Mouse (Mus musculus) small intestine, adult 2 months (tissue): ENCODE measurements around the gene E2f2. TPM values are rescaled to one million over a fixed set of nuclear protein-coding genes. Genes with fewer than 3 reads are reported as not detected.

ENCODE experiments used
- H3K27ac ChIP-seq: fragments of 200-500 bp; 2 replicates; pipeline ENCODE4 v1.5.1; 2012; ENCODE audit warnings: low read depth, low read length, control low read depth, inconsistent platforms; ENCODE audit not compliant: insufficient read depth
- H3K27me3 ChIP-seq: fragments of 200-500 bp; 2 replicates; pipeline ENCODE4 v1.6.1; 2012; ENCODE audit warnings: mild to moderate bottlenecking, moderate library complexity, low read length, inconsistent platforms; ENCODE audit not compliant: control insufficient read depth, insufficient read depth
- H3K36me3 ChIP-seq: fragments of 200-500 bp; 2 replicates; pipeline ENCODE4 v1.6.1; 2012; ENCODE audit warnings: mild to moderate bottlenecking, low read length, control low read depth, inconsistent platforms; ENCODE audit not compliant: control insufficient read depth, insufficient read depth
- H3K4me1 ChIP-seq: fragments of 200-500 bp; 2 replicates; pipeline ENCODE4 v1.6.1; 2012; ENCODE audit warnings: low read length, inconsistent platforms, mixed read lengths; ENCODE audit not compliant: control insufficient read depth, insufficient read depth, insufficient read length
- H3K4me3 ChIP-seq: fragments of 200-500 bp; 2 replicates; pipeline ENCODE4 v1.5.1; 2012; ENCODE audit warnings: low read depth, mild to moderate bottlenecking, control low read depth, inconsistent platforms, low read length, moderate library complexity
- CTCF ChIP-seq: fragments of 200-500 bp; IDR thresholded peaks from 2 replicates; pipeline ENCODE4 v1.5.1; 2012; ENCODE audit warnings: low read depth, mild to moderate bottlenecking, control low read depth, inconsistent platforms, low read length, moderate library complexity, mixed read lengths; ENCODE audit not compliant: insufficient replicate concordance, insufficient read length; ENCODE audit errors: extremely low read depth
- POLR2A ChIP-seq: fragments of 200-500 bp; IDR thresholded peaks from 2 replicates; pipeline ENCODE4 v1.6.1; 2012; ENCODE audit warnings: low read depth, mild to moderate bottlenecking, control low read depth, inconsistent platforms, low read length, moderate library complexity
- WGBS: fragments of 180-500 bp; shearing (Covaris S2); methylation state at CpG from one replicate; pipeline ENCODE4 v1.1.7; 2018; 5-methylcytosine and 5-hydroxymethylcytosine counted together
- polyA plus RNA-seq: library from polyadenylated mRNA; depleted of rRNA; stranded (reverse); fragments of >200 nt; gene quantifications from 2 replicates; pipeline ENCODE4 v1.2.3, GENCODE M21; 2012

The E2f2 gene
- polyA plus RNA-seq, 1 experiment = 11.5 TPM

DNA sequence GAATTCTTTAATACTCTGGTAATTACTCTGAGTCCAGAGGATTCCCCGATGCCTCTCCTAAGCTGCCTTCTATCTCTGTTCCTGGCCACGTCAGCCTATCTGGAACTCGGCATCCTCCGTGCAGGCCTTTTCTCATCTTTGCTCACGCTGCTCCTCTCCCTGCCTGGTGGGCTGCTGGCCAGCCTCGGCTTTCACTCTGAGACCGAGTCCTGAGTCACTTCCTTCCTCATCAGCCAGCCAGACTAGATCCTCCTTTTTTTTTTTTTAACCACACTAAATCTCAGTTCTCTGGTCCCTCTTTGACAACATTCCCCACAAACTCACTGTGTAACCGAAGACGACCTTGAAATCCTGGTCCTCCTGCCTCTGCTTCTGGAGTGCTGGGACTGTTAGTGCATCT lies 13.2 kb downstream of the E2f2 start:
- Histone ChIP-seq H3K27ac (peak overlapping the region; percentile 22; the same call in 1 of the 2 replicates), H3K36me3 (peaks cover 11% of the 10 kb centered on the region), H3K27me3 (no peaks in the 10 kb centered on the region), H3K4me3 (no peak overlapping the region), H3K4me1 (peaks cover 31% of the 10 kb centered on the region)
- TF ChIP-seq CTCF (no peak), POLR2A (no peak)
- WGBS = 74% methylated on average over 9 of the region's 9 CpGs

DNA sequence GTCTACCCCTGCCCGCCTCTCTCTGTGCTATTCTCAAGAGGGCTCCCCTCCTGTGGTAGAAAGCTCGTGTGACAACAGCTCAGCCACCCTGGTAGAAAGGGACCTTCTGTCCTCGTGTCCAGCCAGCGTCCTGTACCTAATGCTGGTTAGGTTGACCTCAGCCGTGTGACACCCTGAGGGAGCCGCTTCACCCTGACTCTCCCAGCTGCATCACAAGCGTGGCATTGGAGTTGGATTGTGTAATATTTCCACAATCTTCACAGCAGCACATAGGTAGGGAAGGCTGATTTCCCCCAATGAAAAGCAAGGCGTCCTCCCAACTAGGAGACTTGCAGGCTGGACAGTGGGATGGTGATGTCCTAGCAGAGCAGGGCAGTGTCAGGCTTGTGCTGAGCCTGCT lies 14.1 kb downstream of the E2f2 start:
- 55% methylated on average over 8 of the region's 8 CpGs for WGBS
- Histone ChIP-seq H3K4me1 (peaks cover 25% of the 10 kb centered on the region), H3K27ac (peak overlapping the region; percentile 66)

DNA sequence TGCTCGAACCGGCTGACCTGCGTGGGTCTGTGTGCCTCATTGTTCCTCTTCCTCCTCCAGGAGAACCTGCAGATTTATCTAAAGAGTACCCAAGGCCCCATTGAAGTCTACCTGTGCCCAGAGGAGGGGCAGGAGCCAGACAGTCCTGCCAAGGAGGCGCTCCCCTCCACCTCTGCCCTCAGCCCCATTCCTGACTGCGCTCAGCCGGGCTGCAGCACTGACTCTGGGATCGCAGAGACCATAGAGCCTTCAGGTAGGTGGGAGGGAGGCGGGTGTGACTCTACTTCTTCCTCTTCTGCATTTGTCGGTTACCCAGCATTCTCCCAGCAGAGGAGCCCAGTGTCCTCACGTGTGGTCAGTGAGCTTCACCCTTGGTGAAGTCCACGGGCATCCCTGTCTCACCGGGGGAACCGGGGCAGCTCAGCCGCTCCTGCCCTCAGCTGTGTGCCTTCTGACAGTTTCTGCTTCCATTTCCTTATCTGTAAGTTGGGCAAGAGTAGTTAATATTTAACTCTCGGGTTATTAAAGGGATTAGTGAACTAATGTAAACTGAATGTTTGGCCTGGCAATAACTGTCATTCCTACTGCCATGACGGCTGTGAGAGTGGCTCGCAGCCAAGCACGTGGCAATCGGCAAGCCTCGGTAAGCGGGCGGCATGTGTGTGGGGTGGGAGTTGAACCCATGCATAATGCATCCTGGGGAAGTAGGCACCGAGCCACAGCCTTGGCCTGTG lies 14.7 kb downstream of the E2f2 start:
- TF ChIP-seq CTCF (no peak), POLR2A (peak; percentile 44; the same call in 1 of the 2 replicates)
- H3K36me3 ChIP-seq = peaks cover 16% of the 10 kb centered on the region
- peak overlapping the region; percentile 66 for H3K27ac ChIP-seq
- no peaks in the 10 kb centered on the region for H3K27me3 ChIP-seq
- H3K4me3 ChIP-seq = peak overlapping the region; percentile 53
- WGBS = 24% methylated on average over 23 of the region's 23 CpGs
- peaks cover 25% of the 10 kb centered on the region for H3K4me1 ChIP-seq

More for the DNA sequence above, 14.1 kb downstream of the E2f2 start:
- Histone ChIP-seq H3K4me3 (peak overlapping the region; percentile 53; the same call in 1 of the 2 replicates), H3K27me3 (no peaks in the 10 kb centered on the region), H3K36me3 (peaks cover 15% of the 10 kb centered on the region)
- TF ChIP-seq POLR2A (0 out of 2 replicates have a peak, but pooled peaks have one; percentile 26), CTCF (no peak)

DNA sequence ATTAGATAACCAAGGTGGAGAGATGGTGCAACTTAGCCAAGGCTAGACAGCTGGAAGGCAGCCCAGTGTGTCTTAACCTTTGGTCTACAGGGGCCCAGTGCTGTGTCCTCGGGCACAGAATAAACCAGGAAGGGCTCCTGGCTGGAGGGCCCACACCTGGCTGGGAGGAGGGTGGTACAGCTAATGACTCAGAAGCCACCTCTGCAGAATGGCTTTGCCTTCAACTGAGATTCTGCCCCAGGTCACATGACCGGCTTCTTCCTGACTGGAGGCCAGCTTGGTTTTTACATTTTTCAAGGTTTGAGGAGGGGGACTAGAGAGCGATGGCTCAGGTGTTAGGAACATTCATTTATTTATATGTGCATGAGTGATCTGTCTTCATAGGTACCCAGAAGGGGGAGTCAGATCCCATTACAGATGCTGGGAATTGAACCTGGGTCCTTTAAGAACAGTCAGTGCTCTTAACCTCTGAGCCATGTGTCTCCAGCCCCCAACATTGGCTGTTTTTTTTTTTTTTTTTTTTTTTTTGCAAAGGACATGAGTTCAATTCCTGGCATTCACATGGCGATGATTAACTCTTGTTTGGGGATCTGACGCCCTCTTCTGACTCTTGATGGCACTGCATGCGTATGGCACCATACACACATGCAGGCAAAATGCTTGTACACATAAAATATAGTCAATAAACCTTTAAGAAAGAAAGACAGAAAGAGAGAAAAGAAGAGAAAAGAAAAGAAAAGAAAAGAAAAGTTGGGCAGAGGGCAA lies 17.0 kb downstream of the E2f2 start:
- no peak for TF ChIP-seq CTCF
- H3K27ac ChIP-seq = peak overlapping the region; percentile 54; the same call in 1 of the 2 replicates
- WGBS = 68% methylated on average over 6 of the region's 6 CpGs
- H3K4me1 ChIP-seq = peaks cover 25% of the 10 kb centered on the region
- no peak overlapping the region for H3K4me3 ChIP-seq
- peaks cover 23% of the 10 kb centered on the region for H3K36me3 ChIP-seq
- no peaks in the 10 kb centered on the region for H3K27me3 ChIP-seq

DNA sequence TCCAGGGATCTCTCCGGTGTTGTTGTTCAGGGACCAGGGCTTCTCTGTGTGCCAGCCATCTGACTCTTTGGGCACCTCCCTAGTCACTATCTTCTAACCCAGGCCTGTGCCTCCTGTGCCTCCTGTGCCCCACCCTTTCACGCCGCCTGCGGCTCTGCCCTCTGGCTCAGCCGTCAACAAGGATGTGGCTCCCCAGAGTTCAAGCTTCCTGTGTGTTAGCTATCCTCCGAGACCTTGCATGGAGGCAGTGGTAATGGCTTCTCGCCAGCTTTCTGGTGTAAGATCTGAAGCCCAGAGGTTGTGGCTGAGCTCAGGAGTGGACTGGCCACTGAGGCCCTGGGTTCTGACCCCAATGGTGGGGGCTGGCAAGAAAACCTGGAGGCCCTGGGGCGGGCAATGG lies 17.7 kb downstream of the E2f2 start:
- no peaks in the 10 kb centered on the region for H3K27me3 ChIP-seq
- no peak for TF ChIP-seq POLR2A
- TF ChIP-seq CTCF = no peak
- H3K27ac ChIP-seq = peak overlapping the region; percentile 54
- H3K4me1 ChIP-seq = peaks cover 25% of the 10 kb centered on the region
- WGBS = 37% methylated on average over 8 of the region's 8 CpGs
- H3K36me3 ChIP-seq = peaks cover 19% of the 10 kb centered on the region
- H3K4me3 ChIP-seq = no peak overlapping the region

DNA sequence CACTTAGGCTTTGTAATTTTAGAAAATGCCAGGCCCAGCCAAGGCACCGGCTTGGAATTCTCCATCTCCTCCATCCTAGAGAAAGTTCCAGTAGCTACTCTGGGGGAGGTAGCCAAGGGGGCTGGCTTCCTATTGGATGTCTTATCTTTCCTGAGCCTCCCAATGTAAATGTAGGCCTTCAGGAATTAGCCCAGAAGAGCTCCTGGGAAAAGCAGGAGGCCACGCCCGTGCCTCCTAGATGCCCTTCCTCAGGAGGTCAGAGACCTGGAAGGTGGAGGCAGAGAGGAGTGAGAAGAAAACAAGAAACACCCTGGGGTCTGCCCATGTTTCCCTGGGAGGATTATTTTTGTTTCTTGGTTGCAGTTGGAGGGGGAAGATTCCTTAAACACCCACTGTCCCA lies 21.4 kb downstream of the E2f2 start:
- no peak overlapping the region for H3K4me3 ChIP-seq
- 66% methylated on average over 3 of the region's 3 CpGs for WGBS
- no peak overlapping the region for H3K27ac ChIP-seq

DNA sequence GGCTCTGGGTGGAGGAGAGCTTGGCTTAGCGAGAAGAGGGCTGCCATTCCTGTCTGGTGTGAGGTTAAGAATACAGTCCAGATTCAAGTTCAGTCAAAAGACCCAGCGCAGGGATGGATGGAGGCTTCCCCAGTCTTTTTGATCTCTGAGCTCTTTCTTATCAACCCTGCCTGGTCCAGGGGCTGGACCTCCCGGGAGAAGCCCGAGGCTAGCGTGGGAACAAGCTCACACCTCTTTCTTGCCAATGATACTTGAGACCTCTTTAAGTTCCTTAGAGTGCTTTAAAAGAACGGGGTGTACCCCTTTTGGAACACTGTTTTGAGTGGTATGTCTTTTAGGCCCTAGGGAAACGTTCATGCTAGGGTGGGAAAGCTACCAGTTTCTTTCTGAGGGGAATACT lies 22.8 kb downstream of the E2f2 start:
- H3K27me3 ChIP-seq = no peaks in the 10 kb centered on the region
- peaks cover 14% of the 10 kb centered on the region for H3K36me3 ChIP-seq
- no peak overlapping the region for H3K4me3 ChIP-seq
- WGBS = 77% methylated on average over 7 of the region's 7 CpGs
- H3K4me1 ChIP-seq = peaks cover 14% of the 10 kb centered on the region
- TF ChIP-seq POLR2A (no peak), CTCF (0 out of 2 replicates have a peak, but pooled peaks have one; percentile 4)
- no peak overlapping the region for H3K27ac ChIP-seq

More for the DNA sequence above, 21.4 kb downstream of the E2f2 start:
- no peak for TF ChIP-seq POLR2A
- no peak for TF ChIP-seq CTCF
- no peaks in the 10 kb centered on the region for H3K27me3 ChIP-seq
- peaks cover 15% of the 10 kb centered on the region for H3K4me1 ChIP-seq
- H3K36me3 ChIP-seq = peaks cover 14% of the 10 kb centered on the region
